Mouse (Mus musculus) CH12.LX (cell line): ENCODE results near the gene Ubap2.

Experiments used
- BHLHE40 ChIP-seq: IDR thresholded peaks from 2 replicates; pipeline ENCODE4 v1.6.1; 2011; ENCODE audit warnings: mild to moderate bottlenecking, low read depth, low read length, improper control_type of control experiment
- CTCF ChIP-seq, 2 experiments: IDR thresholded peaks in 1 of 2; conservative IDR thresholded peaks in 1 of 2; 2 replicates each; pipeline ENCODE4 v1.5.1; 2011 to 2012; ENCODE audit warnings: low read depth in 2 of 2, low read length in 2 of 2, improper control_type of control experiment in 1 of 2, inconsistent platforms in 1 of 2, mild to moderate bottlenecking in 1 of 2, moderate library complexity in 1 of 2
- ELF1 ChIP-seq: IDR thresholded peaks from 2 replicates; pipeline ENCODE4 v1.6.1; 2014; ENCODE audit warnings: low read depth, mild to moderate bottlenecking, inconsistent platforms, low read length, improper control_type of control experiment
- EP300 ChIP-seq: IDR thresholded peaks from 2 replicates; pipeline ENCODE4 v1.6.1; 2011; ENCODE audit warnings: low read length, improper control_type of control experiment
- MAFK ChIP-seq: IDR thresholded peaks from 2 replicates; pipeline ENCODE4 v1.6.1; 2011; ENCODE audit warnings: low read length, improper control_type of control experiment; ENCODE audit not compliant: insufficient replicate concordance
- MAX ChIP-seq: IDR thresholded peaks from 2 replicates; pipeline ENCODE4 v1.6.1; 2011; ENCODE audit warnings: low read length, improper control_type of control experiment
- MYC ChIP-seq: IDR thresholded peaks from 2 replicates; pipeline ENCODE4 v1.6.1; 2011; ENCODE audit warnings: low read depth, mild to moderate bottlenecking, improper control_type of control experiment, low read length
- NELFE ChIP-seq: IDR thresholded peaks from 2 replicates; pipeline ENCODE4 v1.6.1; 2011; ENCODE audit warnings: low read depth, low read length, improper control_type of control experiment
- POLR2A ChIP-seq: IDR thresholded peaks from 2 replicates; pipeline ENCODE4 v1.6.1; 2011; ENCODE audit warnings: low read depth, mild to moderate bottlenecking, improper control_type of control experiment, low read length
- TCF12 ChIP-seq: IDR thresholded peaks from 2 replicates; pipeline ENCODE4 v1.6.1; 2014; ENCODE audit warnings: low read depth, mild to moderate bottlenecking, inconsistent platforms, low read length, improper control_type of control experiment
- ZNF384 ChIP-seq: IDR thresholded peaks from 2 replicates; pipeline ENCODE4 v1.6.1; 2012; ENCODE audit warnings: low read depth, low read length, improper control_type of control experiment, inconsistent platforms

- TF ChIP-seq CTCF (conservative IDR thresholded peaks at IDR 0.05 in 1 of 2, IDR thresholded peaks at IDR 0.05 in 1 of 2; ENCODE audit: low read depth in 2 of 2, low read length in 2 of 2) (no peak), MAX (no peak), NELFE (no peak), EP300 (no peak), BHLHE40 (no peak), TCF12 (no peak), POLR2A (no peak), MAFK (no peak), ZNF384 (no peak), ELF1 (no peak), MYC (no peak)
Observed at GRCm38 (mm10) chr4:41156961-41157360, 118.0 kb downstream of the Ubap2 start.
